10 mouse cellular contexts compared by ENCODE assay signal in the genomic region with DNA sequence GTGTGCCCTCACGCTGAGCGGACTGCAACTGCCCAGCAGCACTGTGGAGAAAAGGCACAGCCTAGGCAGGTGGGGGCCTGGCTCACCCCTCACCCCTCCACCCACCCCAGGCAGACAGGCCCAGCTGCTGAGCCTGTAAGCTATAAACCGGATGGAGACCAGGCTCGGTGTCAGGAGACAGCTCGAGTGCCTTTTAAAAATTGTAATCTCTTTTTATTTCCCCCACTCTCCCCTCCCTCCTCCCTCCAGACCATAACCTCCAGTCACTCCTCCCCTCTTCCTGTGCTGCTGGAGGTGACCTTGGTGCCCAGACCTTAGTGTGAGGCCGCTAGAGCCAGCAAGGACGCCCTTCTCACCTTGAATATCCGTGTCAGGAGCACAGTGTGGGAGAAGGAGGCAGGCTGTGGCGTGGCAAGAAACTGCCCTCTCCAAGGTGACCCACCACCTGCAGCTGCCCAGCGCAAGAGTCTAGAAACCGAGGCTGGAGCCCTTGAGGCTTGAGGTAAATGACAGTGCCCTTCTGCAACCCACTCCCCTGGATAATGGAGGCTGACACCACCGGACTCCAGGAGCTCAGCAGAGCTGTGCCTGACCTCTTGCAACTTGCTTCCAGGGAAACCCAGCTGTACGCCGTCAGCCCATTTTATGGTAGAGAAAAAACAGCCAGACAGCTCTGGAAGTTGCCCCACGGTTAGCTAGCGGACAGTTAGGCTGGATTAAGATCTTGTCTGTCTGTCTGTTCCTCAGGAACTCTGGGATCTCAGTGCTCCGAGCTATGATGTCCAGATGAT. TPM values are rescaled to one million over a fixed set of nuclear protein-coding genes. Genes with fewer than 3 reads are reported as not detected.
A peak's percentile ranks its signal among the peaks of the same experiment; 100 is the strongest.
DNase-seq lines count a peak whose midpoint lies in the region; ATAC-seq lines count a peak whose summit lies in the region.
"Had no signal": no experiment of that assay in that cellular context is flagged by ENCODE, and none has a peak within 500 bp of the region (broad histone marks: within the 10 kb centered on the region; RNA-seq: fewer than 3 reads in every experiment).

No protein-coding gene starts in this region.

- H3K27me3 ChIP-seq in hindbrain, embryonic 10.5 days (ENCODE audit: insufficient read depth, poor library complexity, severe bottlenecking), result peaks cover 13% of the 10 kb centered on the region; the same call in 1 of the 2 replicates
- H3K27me3 ChIP-seq in hindbrain, embryonic 14.5 days (ENCODE audit: control insufficient read depth, insufficient read depth, low read length), result no peaks in the 10 kb centered on the region
- H3K27me3 ChIP-seq in limb, embryonic 13.5 days, result peaks cover 4% of the 10 kb centered on the region; the same call in 1 of the 2 replicates
- H3K27me3 ChIP-seq: liver, embryonic 15.5 days had no signal

- no peak for ATAC-seq in hindbrain, embryonic 14.5 days (ENCODE audit: low FRiP score)
- peak; percentile 60; the same call in 1 of the 2 replicates for ATAC-seq in limb, embryonic 13.5 days (ENCODE audit: low FRiP score, low read depth)
- ATAC-seq in CD4-positive, CD25-positive, alpha-beta regulatory T cell, adult 4 months, result no peak
- ATAC-seq in erythroid progenitor cell, adult 5-6 weeks (replicated peaks; ENCODE audit: low FRiP score, poor library complexity, severe bottlenecking), result no peak
- ATAC-seq: forebrain, embryonic 16.5 days had no signal

- no peak overlapping the region; the same call in 1 of the 2 replicates for H3K4me3 ChIP-seq in hindbrain, embryonic 10.5 days
- H3K4me3 ChIP-seq in hindbrain, embryonic 14.5 days (replicated peaks; ENCODE audit: low read length), result no peak overlapping the region
- no peak overlapping the region for H3K4me3 ChIP-seq in limb, embryonic 13.5 days
- H3K4me3 ChIP-seq: liver, embryonic 15.5 days had no signal

- peaks cover 74% of the 10 kb centered on the region for H3K4me1 ChIP-seq in hindbrain, embryonic 10.5 days (replicated peaks)
- H3K4me1 ChIP-seq in hindbrain, embryonic 14.5 days (replicated peaks; ENCODE audit: control insufficient read depth, insufficient read depth, low read length), result peaks cover 6% of the 10 kb centered on the region; the same call in 1 of the 2 replicates
- peaks cover 77% of the 10 kb centered on the region for H3K4me1 ChIP-seq in limb, embryonic 13.5 days

- DNase-seq in hindbrain, embryonic 10.5 days (ENCODE audit: low spot score), result no peak
- no peak for DNase-seq in hindbrain, embryonic 14.5 days (ENCODE audit: low spot score)
- peak; percentile 61 for DNase-seq in adrenal gland, postnatal 10 days
- peak; percentile 50 for DNase-seq in heart, postnatal 4 days
- DNase-seq in spleen, postnatal 10 days (ENCODE audit: low spot score in 2 of 2), result no peak

- peak overlapping the region; percentile 64 for H3K27ac ChIP-seq in hindbrain, embryonic 10.5 days
- no peak overlapping the region for H3K27ac ChIP-seq in hindbrain, embryonic 14.5 days
- H3K27ac ChIP-seq in limb, embryonic 13.5 days, result peak overlapping the region; percentile 6; the same call in 1 of the 2 replicates
- H3K27ac ChIP-seq: liver, embryonic 15.5 days had no signal

- no peak overlapping the region for H3K4me2 ChIP-seq in hindbrain, embryonic 14.5 days (replicated peaks)
- H3K4me2 ChIP-seq in limb, embryonic 13.5 days (replicated peaks), result peak overlapping the region; percentile 40
- H3K4me2 ChIP-seq: liver, embryonic 15.5 days had no signal

- 70% methylated on average over 17 of the region's 17 CpGs for WGBS in hindbrain, embryonic 10.5 days
- 62% methylated on average over 17 of the region's 17 CpGs for WGBS in hindbrain, embryonic 14.5 days
- 14% methylated on average over 17 of the region's 17 CpGs for WGBS in limb, embryonic 13.5 days

- no peaks in the 10 kb centered on the region for H3K36me3 ChIP-seq in hindbrain, embryonic 10.5 days
- H3K36me3 ChIP-seq in hindbrain, embryonic 14.5 days (replicated peaks; ENCODE audit: control insufficient read depth, insufficient read depth), result no peaks in the 10 kb centered on the region
- H3K36me3 ChIP-seq in limb, embryonic 13.5 days, result no peaks in the 10 kb centered on the region
- H3K36me3 ChIP-seq: liver, embryonic 15.5 days had no signal

- H3K9me3 ChIP-seq in hindbrain, embryonic 10.5 days, result no peaks in the 10 kb centered on the region
- no peaks in the 10 kb centered on the region for H3K9me3 ChIP-seq in hindbrain, embryonic 14.5 days (ENCODE audit: control insufficient read depth, low read length)
- no peaks in the 10 kb centered on the region for H3K9me3 ChIP-seq in limb, embryonic 13.5 days
- H3K9me3 ChIP-seq: liver, embryonic 15.5 days had no signal

- no peak overlapping the region for H3K9ac ChIP-seq in hindbrain, embryonic 14.5 days
- peak overlapping the region; percentile 31; the same call in 1 of the 2 replicates for H3K9ac ChIP-seq in limb, embryonic 13.5 days
- H3K9ac ChIP-seq: liver, embryonic 15.5 days had no signal

RNA-seq across cellular contexts. Expression of gene Slc38a10, which starts 13.5 kb away (rescaled TPM):
- polyA plus RNA-seq in hindbrain, embryonic 10.5 days (2016; fragmentation: Nextera tagmentation; extraction: Ambion mirVana), result 99.1 and 114 TPM in 2 replicates
- polyA plus RNA-seq in hindbrain, embryonic 14.5 days (2014; fragmentation: Nextera tagmentation; extraction: Ambion mirVana), result 92.9 and 93.8 TPM in 2 replicates
- 100 to 1,000 TPM; 113 to 117 TPM for total RNA-seq in adrenal gland, postnatal 10 days (2021)
- 100 to 1,000 TPM; 115 to 116 TPM for total RNA-seq in heart, postnatal 4 days (2021)
- 86.4 and 94.5 TPM in 2 replicates for polyA plus RNA-seq in limb, embryonic 13.5 days (2015; fragmentation: Nextera tagmentation; extraction: Ambion mirVana)
- 10 to 100 TPM; 34.8 to 49.2 TPM for polyA plus RNA-seq in CD4-positive, CD25-positive, alpha-beta regulatory T cell, adult 4 months (2017; shearing (Covaris generic))
- 14.8 and 17.2 TPM in 2 replicates for total RNA-seq in erythroid progenitor cell, adult 5-6 weeks (2015; ENCODE audit: low replicate concordance)
- total RNA-seq in erythroid progenitor cell, adult 5-6 weeks (2017; ENCODE audit: low replicate concordance), result 17.1 and 46.0 TPM in 2 replicates

Comparison
In these comparisons a context has a peak if more than half of its experiments do, and no peak if none do; other contexts are left out.
1. DNase-seq: peak in adrenal gland, postnatal 10 days (single experiment) and heart, postnatal 4 days (single experiment); none in hindbrain, embryonic 10.5 days (single experiment), hindbrain, embryonic 14.5 days (single experiment) and spleen, postnatal 10 days (0 of 2).